Mouse (Mus musculus) stomach, embryonic 15.5 days (tissue): ENCODE measurements around the gene Efcab6. TPM values are rescaled to one million over a fixed set of nuclear protein-coding genes. Genes with fewer than 3 reads are reported as not detected.

Source experiments
- polyA plus RNA-seq: library from polyadenylated mRNA; unstranded; fragments of >200 nt; fragmentation: Nextera tagmentation; extraction: Ambion mirVana; gene quantifications from 2 replicates; pipeline ENCODE4 v1.2.1, GENCODE M21; 2015

Efcab6 gene
- polyA plus RNA-seq, 1 experiment from 2014 or later = 0.19 TPM

Other genes with a start within 250 kb of the Efcab6 start
- 4.9 and 5.0 TPM in 2 replicates for gene Sult4a1, start 40.4 kb upstream of the Efcab6 start, polyA plus RNA-seq
- not detected in 2 replicates for gene Pnpla5, start 57.8 kb upstream of the Efcab6 start, polyA plus RNA-seq
- 0.85 and 0.98 TPM in 2 replicates for gene Pnpla3, start 102.5 kb upstream of the Efcab6 start, polyA plus RNA-seq
- gene Samm50, start 126.9 kb upstream of the Efcab6 start, polyA plus RNA-seq = 103 and 118 TPM in 2 replicates
- gene Parvb, start 166.7 kb upstream of the Efcab6 start, polyA plus RNA-seq = 3.1 and 3.6 TPM in 2 replicates